Mouse (Mus musculus) bone marrow macrophage, adult 2 months (primary cell): Measurements from ENCODE around the gene Tmem50b.

ENCODE experiments used
- CTCF ChIP-seq: IDR thresholded peaks from 2 replicates; pipeline ENCODE4 v1.5.1; 2012; ENCODE audit warnings: low read depth, mild to moderate bottlenecking, low read length, moderate library complexity
- POLR2A ChIP-seq: IDR thresholded peaks from 2 replicates; pipeline ENCODE4 v1.6.1; 2012; ENCODE audit warnings: mild to moderate bottlenecking, low read depth, low read length, borderline replicate concordance

- no peak for TF ChIP-seq CTCF
- no peak for TF ChIP-seq POLR2A
These were observed 13.6 kb upstream of the Tmem50b start for GRCm38 (mm10) chr16:91611248-91611647.
